Mouse (Mus musculus) brain, embryonic 14.5 days (tissue): Measurements from ENCODE around the gene Hoxb8.

Experiments
- CTCF ChIP-seq: fragments of 200-500 bp; IDR thresholded peaks from 2 replicates; pipeline ENCODE4 v1.5.1; 2012; ENCODE audit warnings: inconsistent platforms, mild to moderate bottlenecking, moderate library complexity, borderline replicate concordance; ENCODE audit not compliant: insufficient read depth, insufficient read length; ENCODE audit errors: extremely low read depth
- POLR2A ChIP-seq: fragments of 200-500 bp; IDR thresholded peaks from 2 replicates; pipeline ENCODE4 v1.6.1; 2012; ENCODE audit warnings: mild to moderate bottlenecking, inconsistent platforms, borderline replicate concordance; ENCODE audit not compliant: poor library complexity, insufficient read depth, insufficient read length, severe bottlenecking; ENCODE audit errors: extremely low read depth

DNA sequence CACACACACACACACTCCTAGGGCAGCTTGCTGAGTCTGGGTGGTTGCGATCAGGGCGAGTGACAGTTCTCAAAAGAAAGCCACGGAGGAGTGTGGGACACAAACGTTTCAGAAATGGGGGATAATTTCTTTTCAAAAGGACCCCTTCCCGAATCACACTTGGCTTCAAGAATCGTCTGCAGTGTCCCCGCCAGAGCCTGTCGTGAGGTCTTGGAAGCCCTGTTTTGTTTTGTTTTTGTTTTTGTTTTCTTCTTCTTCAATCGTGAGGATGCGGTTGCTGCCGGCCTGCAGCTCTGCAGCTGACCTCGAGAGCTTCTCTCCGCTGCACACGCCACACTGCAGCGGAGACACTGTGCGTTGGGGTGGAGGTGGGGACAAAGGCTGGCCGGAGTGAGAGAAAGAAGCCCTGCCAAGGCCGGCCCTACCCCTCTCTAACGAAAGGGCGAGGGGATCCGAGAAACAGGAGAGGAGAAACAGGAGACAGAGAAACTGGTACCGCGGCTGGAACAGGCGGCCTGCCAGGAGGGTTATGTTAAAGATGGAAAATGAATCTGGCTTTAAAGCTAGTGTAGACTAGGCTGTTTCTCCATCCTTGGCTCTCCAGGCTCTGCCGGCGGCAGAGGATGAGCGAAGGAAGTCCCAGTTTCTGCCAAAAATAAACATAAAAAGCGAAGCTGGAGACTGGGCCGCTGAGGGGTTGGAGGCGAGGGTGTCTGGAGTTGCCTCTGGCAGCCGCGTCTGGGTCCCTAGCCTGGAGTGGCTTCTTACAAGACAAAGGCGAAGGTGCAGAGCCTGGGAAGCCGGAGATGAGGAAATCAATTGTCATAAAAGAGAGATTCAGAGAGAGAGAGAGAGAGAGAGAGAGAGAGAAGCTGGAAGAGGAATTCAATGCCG is 4.3 kb upstream of the Hoxb8 start:
- no peak for TF ChIP-seq CTCF
- TF ChIP-seq POLR2A, result no peak
